Mouse (Mus musculus) cerebellum, postnatal 25 days (tissue): Measurements from ENCODE around the gene Asah2.
A peak's percentile ranks its signal among the peaks of the same experiment; 100 is the strongest.
"Not testable (repeated sequence)": the region's sequence is repeated elsewhere in the genome, so short reads cannot be mapped to it uniquely, and the experiment has no call there.

ENCODE experiments used
- DNase-seq, 2 experiments: peaks; one replicate each; pipeline ENCODE4 v3.0.0; 2021; ENCODE audit warnings: mixed read lengths in 2 of 2

Gene Asah2

DNA sequence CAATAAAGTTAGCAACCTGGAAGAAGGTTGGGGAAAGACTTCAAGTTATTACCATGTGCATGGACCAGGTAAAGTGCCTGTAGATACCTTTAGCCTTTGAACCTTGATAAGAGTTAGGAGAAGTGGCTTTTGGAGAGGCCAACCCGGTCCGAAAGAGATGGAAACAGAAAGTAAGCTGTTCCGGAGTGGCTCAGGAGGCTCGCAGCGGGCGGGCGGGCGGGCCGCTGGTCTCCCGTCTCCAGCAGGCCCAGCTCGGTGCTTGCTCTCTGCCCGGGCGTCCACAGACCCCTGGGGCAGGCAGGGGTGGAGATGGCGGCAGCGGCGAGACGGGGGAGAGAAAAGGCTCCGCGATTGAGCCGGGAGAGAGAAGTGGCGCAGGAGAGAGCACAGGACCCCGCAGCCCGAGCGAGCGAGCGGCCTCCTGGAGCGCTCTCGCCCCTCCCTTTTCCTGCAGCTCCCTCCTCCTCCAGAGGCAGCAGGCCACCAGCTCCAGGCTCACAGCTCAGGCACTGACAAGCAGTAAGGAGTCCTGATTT lies at the start of gene Asah2:
Asah2 (minus strand) TSS at position 441 of the 536 bp plus-strand sequence.
- peak; percentile 65 for DNase-seq

DNA sequence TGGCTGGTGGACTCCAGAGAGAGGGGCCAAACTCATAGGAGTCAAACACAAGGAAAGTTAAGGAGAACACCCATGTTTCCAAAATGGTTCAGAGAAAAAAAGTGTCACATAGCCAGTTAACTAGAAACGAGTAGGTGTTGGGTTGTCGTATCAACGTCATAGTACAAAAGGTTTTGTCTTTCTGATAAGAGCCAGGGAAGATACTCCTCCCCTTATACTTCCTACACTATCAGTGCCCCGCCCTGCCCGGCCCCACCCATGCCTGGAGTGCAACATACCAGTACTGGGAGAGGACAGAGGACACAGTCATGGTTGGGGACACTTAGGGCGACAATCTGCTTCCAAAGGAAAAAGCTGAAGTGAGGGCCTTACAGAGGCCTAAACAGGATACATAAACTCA lies 49.0 kb upstream of the Asah2 start:
- no peak for DNase-seq

DNA sequence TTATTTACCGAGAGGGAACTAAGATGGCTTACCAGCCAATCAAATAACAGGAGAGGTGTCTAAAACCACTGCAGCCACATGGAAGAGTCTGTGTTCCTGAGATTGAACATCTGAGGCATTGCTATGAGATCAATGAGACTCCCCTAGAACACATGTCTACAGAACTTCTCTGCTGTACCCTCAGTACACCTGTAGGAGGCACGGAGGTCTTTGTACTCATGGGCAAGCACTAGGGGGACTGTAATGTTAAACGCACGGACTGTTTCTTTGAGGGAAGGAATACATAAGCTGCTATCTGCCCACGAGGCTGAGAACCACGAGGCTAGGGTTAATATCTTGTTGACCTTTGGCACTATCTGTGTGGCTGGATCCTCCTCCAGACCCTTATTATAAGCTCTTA lies 44.5 kb upstream of the Asah2 start:
- no peak for DNase-seq

DNA sequence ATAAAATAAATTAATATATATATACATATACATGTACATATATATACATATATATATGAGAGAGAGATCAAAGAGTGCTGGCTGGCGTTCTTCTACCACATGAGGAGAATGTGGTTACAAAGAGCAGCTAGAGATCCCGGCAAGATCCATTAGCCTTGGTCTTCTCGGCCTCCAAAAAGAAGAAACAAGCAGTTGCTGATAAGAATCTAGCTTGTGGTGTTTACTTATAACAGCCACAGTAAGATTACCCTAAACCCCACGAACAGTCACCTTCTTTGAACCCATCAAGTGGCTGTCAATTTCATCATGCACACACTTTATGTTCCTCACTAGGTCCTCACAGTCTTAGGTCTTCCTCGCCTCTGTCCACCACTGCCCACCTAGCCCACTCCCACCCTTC lies 40.7 kb upstream of the Asah2 start:
- DNase-seq = no peak

DNA sequence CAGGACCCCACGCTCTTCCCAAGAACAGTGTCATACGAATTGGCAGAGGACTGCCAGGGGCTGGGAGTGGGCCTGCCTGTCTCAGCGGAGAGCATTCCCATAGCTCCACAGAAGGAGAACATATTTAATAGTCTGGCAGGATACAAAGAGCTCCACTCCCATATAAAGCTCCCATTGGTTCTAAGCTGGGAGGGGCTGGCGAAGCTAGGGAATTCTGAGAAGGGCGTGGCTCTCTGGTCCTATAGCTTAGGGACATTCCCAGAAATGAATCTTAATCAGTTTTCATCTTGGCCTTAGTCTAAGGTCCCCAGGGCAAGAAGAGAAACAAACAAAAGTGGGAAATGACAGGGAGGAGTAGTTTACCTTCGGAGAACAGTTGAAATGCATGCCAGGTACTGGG lies 34.4 kb upstream of the Asah2 start:
- DNase-seq = no peak

DNA sequence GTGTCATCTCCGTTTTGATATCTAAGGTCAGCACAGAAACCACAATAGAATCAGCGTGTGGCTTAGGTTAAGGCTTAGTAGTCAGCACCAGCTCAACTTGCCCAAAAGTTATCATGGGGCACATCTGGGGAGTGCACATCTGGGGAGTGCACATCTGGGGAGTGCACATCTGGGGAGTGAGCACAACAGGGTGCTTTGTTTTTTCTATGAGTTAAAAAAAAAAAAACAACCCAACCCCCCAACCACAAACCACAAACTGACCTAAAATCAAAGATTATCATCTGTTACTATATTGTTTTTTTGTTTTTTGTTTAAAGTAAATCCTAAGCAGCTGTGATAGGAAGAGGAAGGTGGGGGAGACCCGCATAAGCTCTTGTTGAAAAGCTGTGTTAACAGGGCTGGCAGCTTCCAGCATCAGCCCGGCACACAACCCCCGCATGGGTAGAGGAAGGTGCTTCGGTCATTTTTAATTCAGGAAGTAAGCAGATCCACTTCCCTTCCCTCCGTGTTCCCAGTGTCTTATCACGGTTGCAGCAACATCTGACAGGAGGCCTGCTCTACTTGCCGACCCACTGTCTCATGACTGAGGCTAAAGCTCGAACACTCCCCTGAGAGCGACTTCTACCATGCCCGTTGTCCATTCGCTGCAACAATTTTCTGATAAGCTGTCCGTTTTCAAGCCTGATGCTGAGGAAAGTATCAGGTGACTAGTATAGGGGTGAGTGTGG lies 30.5 kb upstream of the Asah2 start:
- no peak for DNase-seq

DNA sequence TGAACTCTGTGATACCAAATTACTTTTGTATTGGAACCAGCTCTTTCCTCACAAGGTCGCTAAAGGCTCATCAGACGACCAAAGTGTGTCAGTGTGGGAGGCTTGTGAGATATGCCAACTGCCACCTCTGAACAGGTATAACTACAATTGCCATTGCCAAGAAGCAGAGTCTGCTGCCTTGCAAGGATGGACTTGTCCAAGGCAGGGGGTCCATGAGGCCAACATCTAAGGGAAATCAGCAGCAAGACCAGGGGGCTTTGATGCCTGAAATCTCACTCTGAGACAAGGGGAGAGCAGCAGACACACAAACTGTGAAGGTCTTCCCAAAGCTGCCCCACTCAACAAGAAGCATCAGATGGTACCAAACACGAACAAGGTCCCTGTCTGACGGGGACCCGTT lies 29.9 kb upstream of the Asah2 start:
- no peak for DNase-seq

DNA sequence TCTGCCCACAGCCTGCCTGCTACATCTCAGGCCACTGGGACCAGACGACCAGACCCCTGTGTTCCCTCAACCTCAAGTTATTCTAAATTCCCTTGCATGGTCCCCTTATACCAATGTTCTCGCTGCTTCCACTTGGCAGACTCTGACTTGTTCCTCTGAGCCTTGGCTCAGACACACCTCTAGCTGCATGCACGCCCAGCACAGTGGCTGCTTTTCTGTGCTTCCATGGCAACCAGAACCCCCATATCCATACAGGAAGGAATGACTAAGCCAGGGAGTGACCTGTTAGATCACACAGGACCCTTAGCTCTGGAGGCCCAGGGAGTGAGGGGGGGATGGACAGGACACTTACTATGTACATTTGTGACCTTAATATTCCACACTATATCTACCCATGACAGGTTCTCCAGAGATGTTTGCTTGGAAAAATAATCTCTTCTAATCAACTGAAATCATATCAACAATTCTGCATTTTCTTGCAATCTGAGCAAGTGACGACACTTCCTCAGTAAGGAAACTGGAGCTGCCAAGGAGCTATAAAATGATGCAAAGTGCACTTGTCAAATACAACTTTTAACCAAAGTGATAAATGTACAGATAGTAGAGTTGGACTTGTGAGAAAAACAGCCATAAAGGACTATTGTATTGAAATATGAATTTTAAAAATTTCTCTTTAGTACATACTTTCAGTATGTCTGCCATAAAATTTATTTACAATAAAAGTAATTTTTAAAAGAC lies 29.0 kb upstream of the Asah2 start:
- peak in 1 of 2 experiments; percentile 29 for DNase-seq

DNA sequence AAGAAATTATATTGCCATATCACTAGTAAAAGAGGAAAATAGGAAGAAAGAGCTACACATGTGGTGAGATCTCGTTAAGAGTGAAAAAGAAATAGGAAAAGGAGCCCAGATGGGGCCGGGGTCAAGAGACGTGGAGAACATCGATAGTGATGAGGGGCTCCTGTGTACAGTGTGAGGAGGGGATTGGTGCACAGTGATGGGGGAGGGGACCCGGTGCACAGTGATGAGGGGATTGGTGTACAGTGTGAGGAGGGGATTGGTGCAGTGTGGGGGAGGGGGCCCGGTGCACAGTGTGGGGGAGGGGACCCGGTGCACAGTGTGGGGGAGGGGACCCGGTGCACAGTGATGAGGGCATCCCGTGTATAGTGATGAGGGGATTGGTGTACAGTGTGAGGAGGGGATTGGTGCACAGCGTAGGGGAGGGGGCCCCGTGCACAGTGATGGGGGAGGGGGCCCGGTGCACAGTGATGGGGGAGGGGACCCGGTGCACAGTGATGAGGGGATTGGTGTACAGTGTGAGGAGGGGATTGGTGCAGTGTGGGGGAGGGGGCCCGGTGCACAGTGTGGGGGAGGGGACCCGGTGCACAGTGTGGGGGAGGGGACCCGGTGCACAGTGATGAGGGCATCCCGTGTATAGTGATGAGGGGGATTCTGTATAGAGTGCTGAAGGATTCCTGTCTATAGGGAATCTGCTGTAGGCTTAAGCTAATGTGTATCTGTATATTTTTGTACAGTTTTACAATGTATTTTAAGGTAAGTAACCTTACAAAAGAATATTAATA lies 23.9 kb upstream of the Asah2 start:
- DNase-seq = not testable (repeated sequence)

DNA sequence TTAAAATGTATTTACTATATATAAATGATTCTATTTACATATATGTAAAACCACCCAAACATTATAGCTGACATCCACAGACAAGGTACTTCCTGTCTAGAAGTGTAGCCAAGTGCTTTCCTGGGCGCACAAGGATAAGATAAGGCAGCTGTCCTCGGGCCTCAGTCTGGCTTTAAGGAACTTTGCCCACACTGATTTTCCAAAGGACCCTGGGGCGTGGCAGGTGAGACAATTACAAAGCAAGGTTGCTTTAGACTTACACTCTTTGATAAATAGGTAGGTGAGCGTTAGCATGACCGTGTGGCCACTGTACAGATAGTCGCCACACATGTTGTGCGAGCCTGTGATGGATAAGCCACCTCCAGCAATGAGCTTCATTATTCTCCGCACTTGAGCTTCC lies 21.3 kb upstream of the Asah2 start:
- DNase-seq = no peak

DNA sequence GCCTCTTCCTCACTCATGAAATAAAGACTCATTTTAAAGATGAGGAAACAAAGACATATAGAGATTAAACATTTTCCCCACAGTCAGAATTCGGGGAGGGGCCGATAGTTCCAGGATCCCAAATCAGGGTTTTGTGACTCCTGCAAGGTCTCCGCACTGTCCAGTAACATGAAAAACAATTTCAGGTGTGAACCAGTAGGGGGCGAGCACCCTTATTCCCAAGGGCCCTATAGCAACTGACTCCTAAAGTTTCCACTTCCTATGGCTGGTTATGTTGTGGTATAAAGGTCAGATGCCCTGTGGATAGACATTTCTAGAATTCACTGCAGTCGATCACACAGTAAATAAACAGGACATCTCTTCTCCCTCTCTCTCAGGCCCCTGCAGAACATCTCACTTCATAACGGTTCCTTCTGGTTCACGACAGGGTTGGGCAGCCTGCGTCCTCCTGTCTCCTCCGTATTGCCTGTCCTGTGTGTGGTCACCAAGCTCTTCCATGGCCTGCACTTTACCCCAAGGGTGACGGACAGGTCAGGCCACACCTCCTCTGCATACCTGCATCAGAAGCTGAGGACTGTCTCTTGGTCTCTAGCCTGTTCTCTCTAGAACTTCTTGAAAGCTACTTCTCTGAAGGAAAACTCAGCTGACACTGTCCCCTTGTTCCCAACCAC lies 19.3 kb upstream of the Asah2 start:
- peak in 1 of 2 experiments; percentile 27 for DNase-seq

DNA sequence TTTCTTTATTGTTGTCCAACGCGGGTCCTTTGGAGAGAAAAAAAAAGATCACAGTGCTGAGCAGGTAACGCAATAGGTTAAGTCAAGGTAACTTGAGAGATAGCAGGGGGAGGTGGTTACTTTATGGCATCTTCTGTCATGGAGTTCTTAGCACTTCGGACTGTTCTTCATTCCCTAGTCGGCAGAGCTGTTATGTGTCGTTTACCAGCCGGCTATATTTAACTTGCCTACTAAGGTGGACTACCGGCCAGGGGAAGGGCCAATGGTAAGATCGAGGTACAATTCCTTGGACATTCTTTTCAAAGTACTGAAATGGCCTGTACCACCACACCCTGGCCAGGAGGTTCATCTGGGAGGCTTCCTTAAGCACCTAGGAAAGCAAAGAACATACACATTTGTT lies 16.1 kb upstream of the Asah2 start:
- no peak for DNase-seq

DNA sequence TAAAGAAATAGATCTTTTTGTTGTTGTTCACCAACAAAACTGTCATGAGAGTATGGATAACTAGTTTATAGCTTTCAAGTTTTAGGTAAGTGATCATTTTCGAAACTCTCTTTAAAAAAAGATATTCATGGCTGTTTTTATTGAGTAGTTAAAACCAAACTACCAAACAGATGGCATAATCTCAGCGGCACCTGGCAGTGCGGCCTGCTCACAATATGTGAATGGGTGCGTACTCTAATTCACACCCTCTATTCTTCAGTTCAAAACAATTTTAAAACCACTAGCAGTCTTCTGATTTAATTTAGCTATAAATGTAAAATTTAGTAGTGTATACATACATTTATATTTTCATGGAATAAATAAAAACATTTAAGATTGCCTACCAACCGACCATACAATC lies 15.2 kb upstream of the Asah2 start:
- peak in 1 of 2 experiments; percentile 55 for DNase-seq

DNA sequence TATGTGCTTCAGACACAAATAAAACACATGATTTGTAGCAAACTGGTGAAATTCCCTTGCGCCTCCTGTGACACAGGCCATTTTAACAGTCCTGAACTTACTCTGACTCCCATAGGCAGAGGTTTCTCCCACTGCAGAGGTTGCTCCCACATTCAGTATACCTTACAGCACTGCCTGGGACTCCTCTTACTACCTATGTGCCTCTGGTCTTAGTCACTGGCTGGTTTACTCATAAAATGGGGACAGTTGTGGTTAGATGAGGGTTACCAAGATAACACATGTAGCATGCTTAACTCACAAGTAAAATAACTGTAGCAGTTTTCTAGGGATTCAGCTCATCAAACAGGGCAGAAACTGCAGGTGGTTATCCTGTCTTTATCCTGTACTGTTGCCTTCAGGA lies 12.8 kb upstream of the Asah2 start:
- no peak for DNase-seq

DNA sequence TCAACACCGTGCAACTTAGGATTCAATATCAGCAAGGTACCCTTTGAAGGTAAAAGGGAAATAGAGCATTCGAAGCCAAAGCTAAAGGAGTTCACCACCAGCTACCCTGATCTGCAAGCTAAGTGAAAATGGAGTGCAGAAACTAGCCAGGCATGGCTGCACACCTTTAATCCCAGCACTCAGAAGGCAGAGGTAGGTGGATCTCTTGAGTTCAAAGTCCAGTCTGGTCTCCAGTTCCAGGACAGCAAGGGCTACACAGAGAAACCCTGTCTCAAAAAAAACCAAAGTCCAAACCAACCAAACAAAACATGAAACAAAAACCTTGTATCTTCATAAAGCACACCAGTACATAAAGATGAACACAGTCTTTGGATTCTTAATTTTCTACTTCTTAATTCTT lies 11.7 kb upstream of the Asah2 start:
- DNase-seq = no peak

DNA sequence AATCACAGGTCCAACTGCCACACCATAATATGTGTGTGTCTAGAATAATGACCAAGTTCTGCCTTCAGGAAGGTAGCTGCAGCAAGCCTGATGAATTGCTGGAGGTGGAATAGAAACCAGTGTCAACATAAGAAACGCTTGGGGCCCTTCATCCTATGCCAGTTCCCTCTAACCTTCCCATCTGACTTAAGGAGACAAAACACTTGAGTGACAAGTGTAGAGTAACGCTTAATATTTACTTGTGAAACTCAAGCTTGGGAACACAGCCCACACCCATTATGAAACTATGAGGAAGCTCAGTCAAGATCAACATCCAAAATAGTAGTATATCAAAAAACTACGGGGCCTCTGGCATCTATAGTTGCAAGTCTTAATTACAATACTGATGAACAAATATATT lies 10.5 kb upstream of the Asah2 start:
- DNase-seq = no peak

DNA sequence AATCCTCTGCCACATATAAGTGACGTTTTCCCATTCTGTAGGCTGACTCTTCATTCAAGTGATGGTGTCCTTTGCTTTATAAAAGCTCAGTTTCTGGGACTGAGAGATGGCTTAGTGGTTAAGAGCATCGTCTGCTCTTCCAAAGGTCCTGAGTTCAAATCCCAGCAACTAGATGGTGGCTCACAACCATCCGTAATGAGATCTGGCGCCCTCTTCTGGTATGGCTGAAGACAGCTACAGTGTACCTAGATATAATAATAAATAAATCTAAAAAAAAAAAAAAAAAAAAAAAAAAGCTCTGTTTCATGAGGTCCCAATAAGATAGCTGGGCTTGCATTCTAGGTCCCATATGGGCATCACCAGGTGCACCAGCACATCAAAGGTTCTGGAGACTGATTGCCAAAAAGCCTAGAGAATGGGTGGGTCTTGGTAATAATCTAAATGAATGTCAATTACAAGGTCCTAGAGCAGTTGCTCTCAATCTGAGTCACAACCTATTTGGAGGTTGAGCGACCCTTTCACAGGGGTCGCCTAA lies 9.5 kb upstream of the Asah2 start:
- no peak for DNase-seq

DNA sequence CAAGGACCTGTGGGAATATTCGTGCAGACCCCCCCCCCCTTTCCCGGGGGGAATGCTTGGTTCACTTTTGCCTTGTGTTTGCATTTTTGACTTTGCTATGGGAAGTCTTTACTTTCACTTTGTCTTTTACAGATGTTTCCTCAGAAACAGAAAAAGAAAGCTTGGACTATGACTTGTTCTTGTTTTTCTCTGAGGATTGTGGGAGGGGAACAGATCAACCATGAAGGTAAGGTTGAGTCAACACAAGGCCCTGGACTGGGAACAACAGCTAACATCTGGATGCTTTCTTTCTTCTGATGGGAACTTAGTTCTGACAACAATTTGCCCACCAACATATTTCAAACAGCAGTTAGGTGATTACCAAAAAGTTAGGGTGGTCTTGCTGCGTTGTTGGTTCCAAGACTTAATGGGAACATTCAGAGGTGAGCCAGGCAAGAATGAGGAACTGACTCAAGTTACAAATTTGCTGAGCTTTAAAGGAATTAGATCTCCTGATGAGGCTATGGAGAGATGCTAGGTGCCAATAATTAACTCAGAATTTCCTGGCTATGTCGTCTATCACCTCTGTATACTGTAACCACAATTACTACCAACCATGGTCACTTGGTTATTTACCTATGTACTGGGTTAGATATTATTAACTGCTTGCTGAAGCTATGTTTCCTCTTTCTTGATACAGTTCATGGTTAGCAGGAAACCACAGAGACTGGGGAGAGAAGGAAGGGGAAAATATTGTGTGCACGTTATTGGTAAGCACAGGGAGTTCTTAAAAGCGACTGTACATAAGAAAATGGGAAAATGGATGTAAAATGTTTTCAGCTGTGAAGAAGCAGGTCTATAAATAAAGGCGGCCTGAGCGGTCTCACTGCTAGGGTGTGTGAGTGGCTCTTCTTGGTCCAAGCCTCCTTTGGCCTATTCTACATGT lies 4.1 kb upstream of the Asah2 start:
- no peak for DNase-seq

DNA sequence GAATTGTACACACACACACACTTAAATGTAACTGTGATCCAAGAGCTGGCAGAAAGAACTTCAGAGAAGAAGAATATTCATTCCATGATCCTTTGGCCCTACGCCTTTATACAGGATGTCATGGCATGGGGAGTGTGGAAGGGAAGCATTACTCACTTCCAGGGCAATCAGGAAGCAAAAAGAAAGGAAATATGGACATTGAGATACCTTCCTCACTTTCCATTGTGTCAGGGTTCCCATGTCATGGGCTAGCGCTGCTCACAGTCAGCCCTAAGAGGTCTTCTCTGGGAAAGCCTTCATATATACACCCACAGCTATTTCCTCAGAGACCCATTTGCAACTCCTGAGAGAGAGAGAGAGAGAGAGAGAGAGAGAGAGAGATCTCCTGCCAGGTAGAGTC lies 1.3 kb downstream of the Asah2 start:
- DNase-seq = no peak

DNA sequence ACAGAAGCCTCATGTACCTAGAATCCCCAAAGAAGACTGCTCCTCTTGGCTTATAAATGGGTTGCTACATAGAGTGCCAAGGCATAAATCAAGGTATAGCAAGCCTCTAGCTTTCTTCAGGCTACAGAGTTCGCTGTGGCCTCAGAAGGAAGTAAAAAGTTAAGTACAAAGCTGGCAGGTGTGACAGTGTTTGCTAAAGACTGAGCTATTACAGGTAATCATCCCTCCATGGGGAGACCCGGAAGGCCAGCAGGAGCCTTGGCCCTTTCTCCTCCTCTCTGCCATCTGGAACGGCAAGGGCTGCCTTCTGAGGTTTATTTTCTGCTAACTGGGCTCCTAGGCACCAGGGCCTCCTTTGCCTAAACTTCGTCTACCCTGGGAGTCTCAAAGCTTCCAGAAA lies 3.8 kb downstream of the Asah2 start:
- DNase-seq = peak; percentile 52 to 61

DNA sequence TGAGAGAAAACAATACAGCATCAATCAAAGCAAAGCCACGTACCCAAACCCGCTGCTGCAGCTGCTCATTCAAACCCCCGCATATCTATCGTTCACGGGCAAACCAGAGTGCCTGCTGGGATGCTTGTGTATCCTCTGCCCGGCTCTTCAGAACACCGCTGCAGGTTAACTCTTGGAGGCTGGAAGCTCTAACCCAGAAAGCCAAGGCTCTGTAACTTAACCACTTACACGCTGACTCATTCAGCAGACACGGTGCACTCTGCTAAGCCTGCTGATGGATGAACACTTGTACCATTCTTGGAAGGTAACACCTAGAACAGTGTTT lies 5.1 kb downstream of the Asah2 start:
- DNase-seq = no peak
